Mouse (Mus musculus) neural tube, postnatal 0 days (tissue): ENCODE measurements around the gene Enpp5. TPM values are rescaled to one million over a fixed set of nuclear protein-coding genes. Genes with fewer than 3 reads are reported as not detected.

Experiments used
- polyA plus RNA-seq: library from polyadenylated mRNA; unstranded; fragments of >200 nt; fragmentation: Nextera tagmentation; extraction: Ambion mirVana; gene quantifications from 2 replicates; pipeline ENCODE4 v1.2.1, GENCODE M21; 2015

Enpp5 gene
- 89.1 and 102 TPM in 2 replicates for polyA plus RNA-seq

GRCm38 (mm10) chr17:44078631-44079350 lies at the start of gene Enpp5:
Gene Enpp5 (plus strand): TSS chr17:44078813.

DNA sequence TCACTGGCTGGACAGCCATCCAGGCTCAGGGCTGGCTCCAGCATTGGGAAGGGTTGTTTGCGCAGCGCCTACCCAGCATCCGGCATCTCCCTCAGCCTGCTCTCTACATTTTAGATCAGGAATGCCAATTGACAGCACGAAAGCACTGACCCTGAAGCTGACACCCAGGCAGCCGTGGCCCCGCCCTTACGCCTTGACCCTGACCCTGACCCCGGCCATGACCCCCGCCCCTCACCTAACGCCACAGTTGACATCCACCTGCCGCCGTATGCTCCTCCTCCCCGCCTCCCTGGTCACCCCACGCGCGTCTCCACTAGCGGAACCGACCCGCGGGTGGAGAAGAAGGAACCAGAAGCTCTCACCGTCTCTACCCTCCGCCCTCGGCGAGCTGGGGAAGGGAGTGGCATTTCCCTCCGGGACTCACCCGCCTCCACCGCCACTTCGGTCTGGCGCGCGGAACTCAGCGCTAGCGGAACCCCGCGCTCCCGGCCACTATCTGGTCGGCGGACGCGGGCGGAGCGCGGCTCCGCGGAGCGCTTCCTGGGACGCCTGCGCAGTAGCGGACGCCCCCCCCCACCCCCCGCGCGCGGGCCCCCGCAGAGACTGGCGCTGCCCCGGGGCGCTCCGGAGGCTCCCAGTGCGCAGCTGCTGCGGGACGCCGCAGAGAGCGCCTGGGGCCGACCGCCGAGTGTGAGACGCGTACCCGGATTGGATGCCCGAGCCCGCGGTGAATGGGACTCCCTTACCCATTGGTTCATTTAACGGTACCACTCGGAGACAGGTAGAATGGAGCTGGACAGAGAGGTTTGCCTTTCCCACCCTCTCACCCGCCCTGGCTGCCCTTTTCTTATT lies 26.9 kb downstream of the Enpp5 start, which contains the start of gene Enpp4:
TSS of gene Enpp4 (minus strand) at position 523 of the 852 bp plus-strand sequence.

Other genes with a start within 250 kb of the Enpp5 start
- 7.6 and 7.8 TPM in 2 replicates for gene Enpp4, start 27.0 kb downstream of the Enpp5 start, polyA plus RNA-seq
- 0.71 and 0.88 TPM in 2 replicates for gene Clic5, start 109.8 kb downstream of the Enpp5 start, polyA plus RNA-seq